Mouse (Mus musculus): ENCODE measurements around the gene Pfn3. TPM values are rescaled to one million over a fixed set of nuclear protein-coding genes. Genes with fewer than 3 reads are reported as not detected.

The Pfn3 gene
- polyA plus RNA-seq, 1 experiment from 2014 or later: not detected

GRCm38 (mm10) chr13:55371007-55371681, 43.9 kb downstream of the Pfn3 start:
- H3K27ac ChIP-seq (ENCODE audit: low read depth, low read length): no peak overlapping the region
- WGBS: 61% methylated on average over 8 of the region's 8 CpGs
- H3K4me3 ChIP-seq (ENCODE audit: low read depth, low read length): no peak overlapping the region
- H3K4me1 ChIP-seq (replicated peaks; ENCODE audit: control insufficient read depth, insufficient read depth, low read length): peaks cover 10% of the 10 kb centered on the region; the same call in 1 of the 2 replicates
- no peaks in the 10 kb centered on the region for H3K36me3 ChIP-seq (ENCODE audit: control insufficient read depth, insufficient read depth)
- H3K27me3 ChIP-seq (replicated peaks; ENCODE audit: control insufficient read depth, insufficient read depth, low read length): no peaks in the 10 kb centered on the region
- TF ChIP-seq CTCF (IDR thresholded peaks at IDR 0.05; ENCODE audit: low read depth): no peak
- no peak for ATAC-seq
- H3K9me3 ChIP-seq (ENCODE audit: control insufficient read depth): no peaks in the 10 kb centered on the region
- H3K9ac ChIP-seq (ENCODE audit: low read depth, low read length): no peak overlapping the region
- no peak overlapping the region for H3K4me2 ChIP-seq (replicated peaks; ENCODE audit: low read depth)

- no peak for ATAC-seq
Observed at GRCm38 (mm10) chr13:55370234-55370633, 44.8 kb downstream of the Pfn3 start.

GRCm38 (mm10) chr13:55369531-55370114, 45.4 kb downstream of the Pfn3 start, which contains the start of gene Rgs14:
Gene Rgs14, plus strand, starts transcription at chr13:55369732.
- WGBS: 51% methylated on average over 13 of the region's 13 CpGs
- no peak within 1 kb of the TSS for H3K9ac ChIP-seq (ENCODE audit: low read depth, low read length)
- no peak within 1 kb of the TSS for H3K4me3 ChIP-seq (ENCODE audit: low read depth, low read length)
- no peaks in the 10 kb centered on the region for H3K9me3 ChIP-seq (ENCODE audit: control insufficient read depth)
- 0 out of 2 replicates have a peak within 1 kb of the TSS, but pooled peaks have one; percentile 21 for H3K4me2 ChIP-seq (replicated peaks; ENCODE audit: low read depth)
- H3K27me3 ChIP-seq (replicated peaks; ENCODE audit: control insufficient read depth, insufficient read depth, low read length): no peaks in the 10 kb centered on the region
- no peaks in the 10 kb centered on the region for H3K36me3 ChIP-seq (ENCODE audit: control insufficient read depth, insufficient read depth)
- no peak within 1 kb of the TSS for H3K27ac ChIP-seq (ENCODE audit: low read depth, low read length)
- ATAC-seq: no peak
- TF ChIP-seq CTCF (IDR thresholded peaks at IDR 0.05; ENCODE audit: low read depth): no peak
- peaks cover 10% of the 10 kb centered on the region; the same call in 1 of the 2 replicates for H3K4me1 ChIP-seq (replicated peaks; ENCODE audit: control insufficient read depth, insufficient read depth, low read length)

More at GRCm38 (mm10) chr13:55370234-55370633, 44.8 kb downstream of the Pfn3 start:
- no peak overlapping the region for H3K27ac ChIP-seq (ENCODE audit: low read depth, low read length)
- H3K9me3 ChIP-seq (ENCODE audit: control insufficient read depth): no peaks in the 10 kb centered on the region
- H3K4me1 ChIP-seq (replicated peaks; ENCODE audit: control insufficient read depth, insufficient read depth, low read length): peaks cover 10% of the 10 kb centered on the region; the same call in 1 of the 2 replicates
- H3K36me3 ChIP-seq (ENCODE audit: control insufficient read depth, insufficient read depth): no peaks in the 10 kb centered on the region
- no peak for TF ChIP-seq CTCF (IDR thresholded peaks at IDR 0.05; ENCODE audit: low read depth)
- WGBS: 59% methylated on average over 3 of the region's 3 CpGs
- H3K4me3 ChIP-seq (ENCODE audit: low read depth, low read length): no peak overlapping the region
- no peak overlapping the region for H3K9ac ChIP-seq (ENCODE audit: low read depth, low read length)
- no peaks in the 10 kb centered on the region for H3K27me3 ChIP-seq (replicated peaks; ENCODE audit: control insufficient read depth, insufficient read depth, low read length)
- H3K4me2 ChIP-seq (replicated peaks; ENCODE audit: low read depth): no peak overlapping the region

- Histone ChIP-seq H3K9ac (ENCODE audit: low read depth, low read length) (no peak overlapping the region), H3K4me1 (replicated peaks; ENCODE audit: control insufficient read depth, insufficient read depth, low read length) (no peaks in the 10 kb centered on the region), H3K9me3 (ENCODE audit: control insufficient read depth) (no peaks in the 10 kb centered on the region), H3K27me3 (replicated peaks; ENCODE audit: control insufficient read depth, insufficient read depth, low read length) (no peaks in the 10 kb centered on the region), H3K27ac (ENCODE audit: low read depth, low read length) (no peak overlapping the region), H3K4me3 (ENCODE audit: low read depth, low read length) (no peak overlapping the region), H3K36me3 (ENCODE audit: control insufficient read depth, insufficient read depth) (no peaks in the 10 kb centered on the region), H3K4me2 (replicated peaks; ENCODE audit: low read depth) (no peak overlapping the region)
- 73% methylated on average over 7 of the region's 7 CpGs for WGBS
- ATAC-seq: no peak
- peak; percentile 59 for TF ChIP-seq CTCF (IDR thresholded peaks at IDR 0.05; ENCODE audit: low read depth)
Observed at GRCm38 (mm10) chr13:55368401-55368800, 46.6 kb downstream of the Pfn3 start.

Small RNA genes within 50 kb of the gene (microRNA-seq; reads per million reads assigned to microRNA genes)
- gene Mir6943: not detected

Other genes with a start within 250 kb of the Pfn3 start
- gene Nsd1, start 205.4 kb downstream of the Pfn3 start, polyA plus RNA-seq (2015; fragmentation: Nextera tagmentation; extraction: Ambion mirVana): 37.4 and 38.0 TPM in 2 replicates
- 540 and 567 TPM in 2 replicates for gene Prelid1, start 94.7 kb downstream of the Pfn3 start, polyA plus RNA-seq (2015; fragmentation: Nextera tagmentation; extraction: Ambion mirVana)
- gene Rab24, start 93.3 kb downstream of the Pfn3 start, polyA plus RNA-seq (2015; fragmentation: Nextera tagmentation; extraction: Ambion mirVana): 142 and 156 TPM in 2 replicates
- 7.8 and 8.5 TPM in 2 replicates for gene Mxd3, start 85.4 kb downstream of the Pfn3 start, polyA plus RNA-seq (2015; fragmentation: Nextera tagmentation; extraction: Ambion mirVana)
- 85.3 and 93.0 TPM in 2 replicates for gene Lman2, start 52.4 kb downstream of the Pfn3 start, polyA plus RNA-seq (2015; fragmentation: Nextera tagmentation; extraction: Ambion mirVana)
- gene Rgs14, start 45.5 kb downstream of the Pfn3 start, polyA plus RNA-seq (2015; fragmentation: Nextera tagmentation; extraction: Ambion mirVana): 1.2 and 1.3 TPM in 2 replicates
- gene Slc34a1, start 17.0 kb downstream of the Pfn3 start, polyA plus RNA-seq (2015; fragmentation: Nextera tagmentation; extraction: Ambion mirVana): 0.04 and 0.16 TPM in 2 replicates
- gene F12, start 11.6 kb upstream of the Pfn3 start, polyA plus RNA-seq (2015; fragmentation: Nextera tagmentation; extraction: Ambion mirVana): 1.2 and 2.3 TPM in 2 replicates
- gene Grk6, start 29.8 kb upstream of the Pfn3 start, polyA plus RNA-seq (2015; fragmentation: Nextera tagmentation; extraction: Ambion mirVana): 10.5 and 11.4 TPM in 2 replicates
- gene Prr7, start 49.0 kb upstream of the Pfn3 start, polyA plus RNA-seq (2015; fragmentation: Nextera tagmentation; extraction: Ambion mirVana): 0.14 and 0.27 TPM in 2 replicates
- 31.3 and 34.8 TPM in 2 replicates for gene Dbn1, start 72.9 kb upstream of the Pfn3 start, polyA plus RNA-seq (2015; fragmentation: Nextera tagmentation; extraction: Ambion mirVana)
- 131 and 142 TPM in 2 replicates for gene Pdlim7, start 98.4 kb upstream of the Pfn3 start, polyA plus RNA-seq (2015; fragmentation: Nextera tagmentation; extraction: Ambion mirVana)
- gene Dok3, start 114.1 kb upstream of the Pfn3 start, polyA plus RNA-seq (2015; fragmentation: Nextera tagmentation; extraction: Ambion mirVana): 1.5 and 1.6 TPM in 2 replicates
- 23.2 and 25.8 TPM in 2 replicates for gene Ddx41, start 121.4 kb upstream of the Pfn3 start, polyA plus RNA-seq (2015; fragmentation: Nextera tagmentation; extraction: Ambion mirVana)
- gene Fam193b, start 155.9 kb upstream of the Pfn3 start, polyA plus RNA-seq (2015; fragmentation: Nextera tagmentation; extraction: Ambion mirVana): 10.3 and 12.3 TPM in 2 replicates
- 57.3 and 63.3 TPM in 2 replicates for gene Tmed9, start 158.5 kb upstream of the Pfn3 start, polyA plus RNA-seq (2015; fragmentation: Nextera tagmentation; extraction: Ambion mirVana)
- gene B4galt7, start 184.7 kb upstream of the Pfn3 start, polyA plus RNA-seq (2015; fragmentation: Nextera tagmentation; extraction: Ambion mirVana): 13.9 and 14.3 TPM in 2 replicates
- 24.8 and 26.9 TPM in 2 replicates for gene Caml, start 207.8 kb upstream of the Pfn3 start, polyA plus RNA-seq (2015; fragmentation: Nextera tagmentation; extraction: Ambion mirVana)
- gene Ddx46, start 219.8 kb upstream of the Pfn3 start, polyA plus RNA-seq (2015; fragmentation: Nextera tagmentation; extraction: Ambion mirVana): 15.6 and 16.6 TPM in 2 replicates

All from intestine, postnatal 0 days (tissue).